Mouse (Mus musculus): ENCODE measurements around the gene Atp1b2. TPM values are rescaled to one million over a fixed set of nuclear protein-coding genes. Genes with fewer than 3 reads are reported as not detected.
"Not testable (repeated sequence)": the region's sequence is repeated elsewhere in the genome, so short reads cannot be mapped to it uniquely, and the experiment has no call there.

Atp1b2 gene
- total and polyA plus RNA-seq, 3 experiments, result 0.09 TPM; not detected in 2

DNA sequence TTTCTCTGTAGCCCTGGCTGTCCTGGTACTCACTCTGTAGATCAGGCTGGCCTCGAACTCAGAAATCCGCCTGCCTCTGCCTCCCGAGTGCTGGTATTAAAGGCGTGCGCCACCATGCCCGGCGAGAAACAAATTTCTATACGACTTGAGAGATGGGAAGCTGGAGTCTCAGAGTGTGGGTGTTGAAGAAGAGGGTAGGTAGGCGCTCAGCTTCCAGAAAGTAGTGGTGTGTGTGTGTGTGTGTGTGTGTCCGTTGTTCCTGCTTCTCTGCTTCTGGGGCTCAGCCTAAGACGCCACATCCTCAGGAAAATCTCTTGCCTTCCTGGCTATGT, 8.5 kb upstream of the Atp1b2 start:
- TF ChIP-seq HCFC1 (IDR thresholded peaks at IDR 0.05; ENCODE audit: low read depth, low read length), result 0 out of 2 replicates have a peak, but pooled peaks have one; percentile 17
- TF ChIP-seq NELFE (IDR thresholded peaks at IDR 0.05; ENCODE audit: low read depth, low read length), result 0 out of 2 replicates have a peak, but pooled peaks have one; percentile 40
- 0 out of 2 replicates have a peak, but pooled peaks have one; percentile 36 for TF ChIP-seq MXI1 (IDR thresholded peaks at IDR 0.05; ENCODE audit: low read depth, low read length)
- peak; percentile 80 for TF ChIP-seq ZNF384 (IDR thresholded peaks at IDR 0.05; ENCODE audit: low read depth, low read length)
- Histone ChIP-seq H3K27me3 (replicated peaks) (peaks cover 87% of the 10 kb centered on the region), H3K4me2 (ENCODE audit: insufficient read depth, low read depth, poor library complexity, severe bottlenecking) (peak overlapping the region; percentile 99), H3K4me1 (ENCODE audit: control insufficient read depth in 1 of 2, insufficient read depth in 2 of 2) (peaks cover 0 to 11% of the 10 kb centered on the region in 2 experiments; a peak in 3 of 4 replicates)
- H3K27ac ChIP-seq (ENCODE audit: insufficient read depth, low read depth); H3K79me2 ChIP-seq (replicated peaks; ENCODE audit: control insufficient read depth, extremely low read depth, insufficient read depth, poor library complexity, severe bottlenecking); in situ Hi-C loops (cut with MboI; ENCODE audit: low pct_ligation_motif_present, low pct_unique_long_range_greater_than_20kb, low sequenced_read_pairs); H3K9ac ChIP-seq (ENCODE audit: insufficient read depth, low read depth); DNase-seq (ENCODE audit: extremely low read depth); dilution Hi-C loops (cut with MboI; ENCODE audit: extremely low pct_ligation_motif_present, extremely low pct_unique_long_range_greater_than_20kb, low sequenced_read_pairs); H3K4me3 ChIP-seq (replicated peaks in 1 of 3; ENCODE audit: low read depth in 2 of 3, low read length in 2 of 3, poor library complexity in 1 of 3); H3K9me3 ChIP-seq (replicated peaks; ENCODE audit: low read length); H3K36me3 ChIP-seq (replicated peaks in 1 of 2; ENCODE audit: control insufficient read depth in 1 of 2, insufficient read depth in 1 of 2, low read length in 1 of 2): not testable (repeated sequence)

DNA sequence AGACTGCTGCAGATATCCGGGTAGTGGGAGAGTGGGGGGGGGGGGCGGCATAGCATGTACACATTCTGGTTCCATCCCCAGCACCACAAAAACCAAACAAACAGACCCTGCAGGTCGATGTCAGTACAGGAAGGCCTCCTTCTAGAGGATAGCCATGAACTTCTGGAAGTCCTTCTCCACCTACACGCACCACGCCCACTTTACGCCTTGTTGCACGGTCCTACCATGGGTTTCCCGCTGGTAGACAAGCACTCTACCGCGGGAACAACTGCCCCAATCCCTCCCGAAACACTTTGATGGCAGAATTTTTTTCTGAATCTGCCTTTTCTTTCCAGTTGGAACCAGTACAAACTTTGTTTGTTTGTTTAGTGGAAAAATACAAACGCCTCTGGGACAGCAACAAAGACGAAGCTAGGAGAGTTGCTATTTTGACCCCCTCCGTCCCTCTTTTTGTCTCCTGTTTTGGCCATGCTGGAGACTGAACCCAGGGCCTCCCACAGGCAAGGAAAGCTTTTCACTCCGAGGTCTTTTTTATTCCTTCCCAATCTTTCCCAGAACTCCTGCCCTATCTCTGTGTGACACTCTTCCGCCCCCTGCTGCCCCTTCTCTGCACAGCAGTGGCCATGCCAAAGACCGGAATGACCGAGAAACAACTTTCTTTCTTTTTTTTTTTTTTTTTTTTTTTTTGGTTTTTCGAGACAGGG, 8.0 kb upstream of the Atp1b2 start:
- dilution Hi-C loops (cut with MboI; ENCODE audit: extremely low pct_ligation_motif_present, extremely low pct_unique_long_range_greater_than_20kb, low sequenced_read_pairs) (no loop called here), in situ Hi-C loops (cut with MboI; ENCODE audit: low pct_ligation_motif_present, low pct_unique_long_range_greater_than_20kb, low sequenced_read_pairs) (no loop called here)
- no peak for TF ChIP-seq JUN (IDR thresholded peaks at IDR 0.05; ENCODE audit: insufficient read depth, low read depth, low read length)
- no peak for TF ChIP-seq GABPA (IDR thresholded peaks at IDR 0.05; ENCODE audit: insufficient replicate concordance, low read depth, low read length)
- TF ChIP-seq RCOR1 (conservative IDR thresholded peaks at IDR 0.05; ENCODE audit: low read depth, low read length), result no peak
- TF ChIP-seq PAX5 (IDR thresholded peaks at IDR 0.05; ENCODE audit: low read length), result no peak
- TF ChIP-seq IRF4 (IDR thresholded peaks at IDR 0.05; ENCODE audit: low read depth, low read length), result peak; percentile 49; the same call in 1 of the 2 replicates
- TF ChIP-seq ZKSCAN1 (IDR thresholded peaks at IDR 0.05; ENCODE audit: borderline replicate concordance, low read depth, low read length), result no peak
- no peak for TF ChIP-seq ELF1 (IDR thresholded peaks at IDR 0.05; ENCODE audit: low read depth, low read length)
- peak; percentile 78 for TF ChIP-seq RAD21 (IDR thresholded peaks at IDR 0.05; ENCODE audit: low read depth, low read length)
- no peak for TF ChIP-seq E2F4 (IDR thresholded peaks at IDR 0.05; ENCODE audit: insufficient replicate concordance, low read depth, low read length)
- TF ChIP-seq ZNF384 (IDR thresholded peaks at IDR 0.05; ENCODE audit: low read depth, low read length), result peak; percentile 94
- TF ChIP-seq MXI1 (IDR thresholded peaks at IDR 0.05; ENCODE audit: low read depth, low read length), result no peak
- no peak for TF ChIP-seq UBTF (IDR thresholded peaks at IDR 0.05; ENCODE audit: low read depth, low read length)
- peak in 1 of 2 experiments; percentile 87; a peak in 3 of 4 replicates for TF ChIP-seq CTCF (conservative IDR thresholded peaks at IDR 0.05 in 1 of 2, IDR thresholded peaks at IDR 0.05 in 1 of 2; ENCODE audit: low read depth in 2 of 2, low read length in 2 of 2)
- TF ChIP-seq SMC3 (IDR thresholded peaks at IDR 0.05; ENCODE audit: low read depth, low read length), result peak; percentile 73
- no peak for TF ChIP-seq MAFK (IDR thresholded peaks at IDR 0.05; ENCODE audit: insufficient replicate concordance, low read length)
- no peaks in the 10 kb centered on the region for H3K79me2 ChIP-seq (replicated peaks; ENCODE audit: control insufficient read depth, extremely low read depth, insufficient read depth, poor library complexity, severe bottlenecking)
- H3K27me3 ChIP-seq (replicated peaks), result peaks cover 90% of the 10 kb centered on the region
- H3K4me2 ChIP-seq (ENCODE audit: insufficient read depth, low read depth, poor library complexity, severe bottlenecking), result peak overlapping the region; percentile 99
- H3K9ac ChIP-seq (ENCODE audit: insufficient read depth, low read depth), result peak overlapping the region; percentile 40; the same call in 1 of the 2 replicates
- H3K9me3 ChIP-seq (replicated peaks; ENCODE audit: low read length), result no peaks in the 10 kb centered on the region
- H3K4me1 ChIP-seq (ENCODE audit: control insufficient read depth in 1 of 2, insufficient read depth in 2 of 2), result peaks cover 0 to 11% of the 10 kb centered on the region in 2 experiments; a peak in 3 of 4 replicates
- H3K4me3 ChIP-seq (replicated peaks in 1 of 3; ENCODE audit: low read depth in 2 of 3, low read length in 2 of 3, poor library complexity in 1 of 3), result peak overlapping the region in 1 of 3 experiments; percentile 8
- H3K27ac ChIP-seq (ENCODE audit: insufficient read depth, low read depth), result no peak overlapping the region
- DNase-seq (ENCODE audit: extremely low read depth), result peak; percentile 42
- H3K36me3 ChIP-seq (replicated peaks in 1 of 2; ENCODE audit: control insufficient read depth in 1 of 2, insufficient read depth in 1 of 2, low read length in 1 of 2), result no peaks in the 10 kb centered on the region

All from CH12.LX (cell line).